Mouse (Mus musculus): Measurements from ENCODE around the gene Ifi205. TPM values are rescaled to one million over a fixed set of nuclear protein-coding genes. Genes with fewer than 3 reads are reported as not detected.

The Ifi205 gene
- polyA plus RNA-seq, 1 experiment from 2014 or later, result not detected

Other genes starting within 250 kb of the Ifi205 start
- gene Ifi211, start 118.8 kb downstream of the Ifi205 start, polyA plus RNA-seq (2015; fragmentation: Nextera tagmentation; extraction: Ambion mirVana), result 0.12 and 0.15 TPM in 2 replicates
- gene Mndal, start 89.3 kb downstream of the Ifi205 start, polyA plus RNA-seq (2015; fragmentation: Nextera tagmentation; extraction: Ambion mirVana), result 0.79 and 0.90 TPM in 2 replicates
- 0.78 and 1.7 TPM in 2 replicates for gene Ifi203, start 89.1 kb downstream of the Ifi205 start, polyA plus RNA-seq (2015; fragmentation: Nextera tagmentation; extraction: Ambion mirVana)
- gene Ifi202b, start 49.1 kb downstream of the Ifi205 start, polyA plus RNA-seq (2015; fragmentation: Nextera tagmentation; extraction: Ambion mirVana), result not detected in 2 replicates
- gene Olfr433, start 8.9 kb upstream of the Ifi205 start, polyA plus RNA-seq (2015; fragmentation: Nextera tagmentation; extraction: Ambion mirVana), result not detected in 2 replicates
- not detected in 2 replicates for gene Olfr432, start 17.4 kb upstream of the Ifi205 start, polyA plus RNA-seq (2015; fragmentation: Nextera tagmentation; extraction: Ambion mirVana)
- not detected in 2 replicates for gene Olfr430, start 34.8 kb upstream of the Ifi205 start, polyA plus RNA-seq (2015; fragmentation: Nextera tagmentation; extraction: Ambion mirVana)
- gene Olfr429, start 52.5 kb upstream of the Ifi205 start, polyA plus RNA-seq (2015; fragmentation: Nextera tagmentation; extraction: Ambion mirVana), result not detected in 2 replicates
- gene Olfr427, start 65.1 kb upstream of the Ifi205 start, polyA plus RNA-seq (2015; fragmentation: Nextera tagmentation; extraction: Ambion mirVana), result not detected in 2 replicates
- gene Olfr231, start 89.4 kb upstream of the Ifi205 start, polyA plus RNA-seq (2015; fragmentation: Nextera tagmentation; extraction: Ambion mirVana), result not detected in 2 replicates
- not detected in 2 replicates for gene Olfr424, start 99.7 kb upstream of the Ifi205 start, polyA plus RNA-seq (2015; fragmentation: Nextera tagmentation; extraction: Ambion mirVana)
- gene Olfr420, start 123.8 kb upstream of the Ifi205 start, polyA plus RNA-seq (2015; fragmentation: Nextera tagmentation; extraction: Ambion mirVana), result 0.04 TPM in 1 of 2 replicates, not detected in the other
- 0.13 and 0.21 TPM in 2 replicates for gene Spta1, start 141.0 kb upstream of the Ifi205 start, polyA plus RNA-seq (2015; fragmentation: Nextera tagmentation; extraction: Ambion mirVana)
- gene Olfr419, start 220.3 kb upstream of the Ifi205 start, polyA plus RNA-seq (2015; fragmentation: Nextera tagmentation; extraction: Ambion mirVana), result not detected in 2 replicates

Data from forebrain, embryonic 13.5 days (tissue).